Mouse (Mus musculus) spleen, postnatal 0 days (tissue): ENCODE data around the gene Kcnmb3. TPM values are rescaled to one million over a fixed set of nuclear protein-coding genes. Genes with fewer than 3 reads are reported as not detected.

Experiments
- polyA plus RNA-seq: library from polyadenylated mRNA; unstranded; fragments of >200 nt; fragmentation: Nextera tagmentation; extraction: Ambion mirVana; gene quantifications from 2 replicates; pipeline ENCODE4 v1.2.1, GENCODE M21; 2015

The Kcnmb3 gene
- polyA plus RNA-seq = 0.07 TPM in 1 of 2 replicates, not detected in the other

GRCm38 (mm10) chr3:32492097-32493090 lies at the start of gene Kcnmb3:
Kcnmb3 (minus strand) TSS chr3:32492231.

GRCm38 (mm10) chr3:32529303-32529898 lies 37.4 kb upstream of the Kcnmb3 start, which contains the start of gene Mfn1:
Mfn1 (plus strand) TSS chr3:32529465.

GRCm38 (mm10) chr3:32509496-32510374 lies 17.7 kb upstream of the Kcnmb3 start, which contains the start of gene Zfp639:
Zfp639 (plus strand) TSS chr3:32510259.

Other genes with a start within 250 kb of the Kcnmb3 start
- gene Zmat3, start 126.2 kb downstream of the Kcnmb3 start, polyA plus RNA-seq = 0.90 and 0.96 TPM in 2 replicates
- 5.0 and 7.6 TPM in 2 replicates for gene Pik3ca, start 94.6 kb downstream of the Kcnmb3 start, polyA plus RNA-seq
- gene Zfp639, start 18.0 kb upstream of the Kcnmb3 start, polyA plus RNA-seq = 35.5 and 36.0 TPM in 2 replicates
- 14.5 and 21.3 TPM in 2 replicates for gene Mfn1, start 37.2 kb upstream of the Kcnmb3 start, polyA plus RNA-seq
- 29.2 and 36.8 TPM in 2 replicates for gene Gnb4, start 124.4 kb upstream of the Kcnmb3 start, polyA plus RNA-seq
- gene Actl6a, start 214.1 kb upstream of the Kcnmb3 start, polyA plus RNA-seq = 94.6 and 102 TPM in 2 replicates
- 161 and 167 TPM in 2 replicates for gene Ndufb5, start 244.8 kb upstream of the Kcnmb3 start, polyA plus RNA-seq
- 19.1 and 26.0 TPM in 2 replicates for gene Mrpl47, start 245.4 kb upstream of the Kcnmb3 start, polyA plus RNA-seq